Mouse (Mus musculus) CD4-positive, CD25-positive, alpha-beta regulatory T cell, adult 4 months (primary cell): Measurements from ENCODE around the gene G3bp2. TPM values are rescaled to one million over a fixed set of nuclear protein-coding genes. Genes with fewer than 3 reads are reported as not detected.

Source experiments
- ATAC-seq: one replicate; pipeline ENCODE4 v1.8.0; 2017
- polyA plus RNA-seq, 2 experiments: library from polyadenylated mRNA; unstranded; fragments of 100-300 nt; shearing (Covaris generic); gene quantifications; one replicate each; pipeline ENCODE4 v1.2.1; 2017

G3bp2 gene
- polyA plus RNA-seq, 2 experiments from 2014 or later: 210 to 252 TPM

DNA sequence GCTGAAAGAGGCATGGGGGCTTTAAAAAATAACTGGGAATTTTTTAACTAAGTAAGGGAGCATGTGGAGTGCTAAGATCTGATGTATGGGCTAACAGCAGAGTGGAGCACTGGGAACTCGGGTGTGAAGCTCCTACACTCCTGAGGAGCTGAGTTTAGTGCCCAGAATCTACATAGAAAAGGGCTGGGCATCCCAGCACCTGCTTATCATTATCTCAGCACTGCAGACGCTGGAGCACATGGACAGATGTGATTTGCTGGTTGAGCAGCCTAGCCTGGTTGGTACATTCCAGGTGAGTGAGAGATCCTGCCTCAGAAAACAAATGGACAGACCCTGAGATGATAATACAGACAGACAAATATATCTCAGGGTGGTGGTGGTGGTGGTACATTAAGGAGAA is 73.7 kb downstream of the G3bp2 start:
- ATAC-seq: no peak

DNA sequence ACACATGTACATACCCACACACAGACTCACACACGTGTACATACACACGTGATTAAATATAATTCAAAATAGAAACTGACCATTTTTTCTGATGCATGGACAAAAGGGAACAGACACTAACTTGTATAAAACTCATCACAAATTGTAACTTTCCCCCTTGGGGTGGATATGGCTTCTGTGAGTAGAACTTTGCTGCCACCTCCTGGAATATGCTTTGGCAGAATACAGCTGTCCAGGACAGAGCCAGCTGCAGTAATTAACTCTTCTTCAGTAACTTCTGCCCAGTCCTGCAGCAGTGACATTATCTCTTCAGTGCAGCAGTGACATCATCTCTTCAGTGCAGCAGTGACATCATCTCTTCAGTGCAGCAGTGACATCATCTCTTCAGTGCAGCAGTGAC is 80.5 kb downstream of the G3bp2 start:
- ATAC-seq: peak; percentile 54

Other genes starting within 250 kb of the G3bp2 start
- gene Rchy1, start 120.7 kb downstream of the G3bp2 start, polyA plus RNA-seq: 10 to 100 TPM; 81.8 to 84.6 TPM
- gene Odaph, start 96.2 kb downstream of the G3bp2 start, polyA plus RNA-seq: not detected
- gene Cdkl2, start 39.8 kb downstream of the G3bp2 start, polyA plus RNA-seq: 1 to 10 TPM; 1.4 to 2.1 TPM
- 10 to 100 TPM; 35.5 to 36.5 TPM for gene Uso1, start 54.2 kb upstream of the G3bp2 start, polyA plus RNA-seq
- not detected for gene U90926, start 131.7 kb upstream of the G3bp2 start, polyA plus RNA-seq
- under 1 TPM in 1 of 2 experiments, not detected in 1; 0.27 TPM for gene Ppef2, start 172.6 kb upstream of the G3bp2 start, polyA plus RNA-seq
- gene Naaa, start 194.5 kb upstream of the G3bp2 start, polyA plus RNA-seq: 10 to 100 TPM; 11.1 to 11.8 TPM
- 10 to 100 TPM; 41.8 to 62.4 TPM for gene Sdad1, start 226.8 kb upstream of the G3bp2 start, polyA plus RNA-seq
- under 1 TPM in 1 of 2 experiments, not detected in 1; 0.26 TPM for gene Cxcl9, start 244.4 kb upstream of the G3bp2 start, polyA plus RNA-seq
- gene Art3, start 248.1 kb upstream of the G3bp2 start, polyA plus RNA-seq: 10 to 100 TPM in 1 of 2 experiments, 1 to 10 TPM in 1; 9.2 to 11.0 TPM